Mouse (Mus musculus): ENCODE data around the gene Boll.

DNA sequence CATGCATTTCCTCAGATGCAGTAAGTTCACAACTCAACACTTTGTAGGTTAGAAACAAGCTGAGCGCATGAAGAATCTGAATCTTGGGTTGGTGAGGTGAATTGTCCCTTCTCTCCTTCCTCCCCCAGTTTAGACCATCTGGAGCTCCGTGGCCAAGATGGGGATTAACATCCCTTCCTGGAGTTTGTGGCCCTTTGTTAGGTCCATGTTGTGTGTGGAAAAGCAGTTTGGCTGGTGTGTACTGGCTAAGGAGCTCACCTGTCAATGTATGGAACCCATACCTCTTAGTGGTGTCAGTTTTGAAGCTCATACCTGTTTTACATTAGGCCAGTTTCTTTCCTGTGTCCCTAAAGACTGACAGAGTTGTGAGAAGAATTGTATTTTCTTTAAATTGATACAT, 47.8 kb upstream of the Boll start:
- TF ChIP-seq CTCF (IDR thresholded peaks at IDR 0.05; ENCODE audit: low read depth) (no peak), EP300 (IDR thresholded peaks at IDR 0.05; ENCODE audit: low read depth) (no peak)
